Mouse (Mus musculus): ENCODE data around the gene Acot3. TPM values are rescaled to one million over a fixed set of nuclear protein-coding genes. Genes with fewer than 3 reads are reported as not detected.

The Acot3 gene
- total and polyA plus RNA-seq, 2 experiments from 2014 or later, result 0.77 to 2.0 TPM

- no peak for TF ChIP-seq CTCF (IDR thresholded peaks at IDR 0.05)
- H3K36me3 ChIP-seq (ENCODE audit: insufficient read depth, low read length), result no peaks in the 10 kb centered on the region
- H3K9me3 ChIP-seq (ENCODE audit: low read length), result no peaks in the 10 kb centered on the region
- H3K27me3 ChIP-seq (ENCODE audit: insufficient read depth, low read length), result 0 out of 2 replicates have a peak, but pooled peaks cover 3% of the 10 kb centered on the region
- peak overlapping the region; percentile 41 for H3K4me3 ChIP-seq (ENCODE audit: low read depth, low read length)
- no peaks in the 10 kb centered on the region for H3K4me1 ChIP-seq (ENCODE audit: insufficient read depth, low read length)
- H3K4me2 ChIP-seq (ENCODE audit: low read depth, low read length, poor library complexity, severe bottlenecking), result peak overlapping the region; percentile 63
- 84% methylated on average over 7 of the region's 7 CpGs for WGBS
- ATAC-seq (ENCODE audit: low FRiP score) (no peak), DNase-seq (ENCODE audit: low spot score) (no peak)
- H3K9ac ChIP-seq (replicated peaks; ENCODE audit: low read length, poor library complexity, severe bottlenecking), result no peak overlapping the region
- no peak overlapping the region for H3K27ac ChIP-seq (ENCODE audit: low read depth, low read length)
Measured at GRCm38 (mm10) chr12:84052609-84053008, 665 bp downstream of the Acot3 start.

- Histone ChIP-seq H3K36me3 (ENCODE audit: insufficient read depth, low read length) (no peaks in the 10 kb centered on the region), H3K27me3 (ENCODE audit: insufficient read depth, low read length) (0 out of 2 replicates have a peak, but pooled peaks cover 3% of the 10 kb centered on the region), H3K4me2 (ENCODE audit: low read depth, low read length, poor library complexity, severe bottlenecking) (peak overlapping the region; percentile 63), H3K9ac (replicated peaks; ENCODE audit: low read length, poor library complexity, severe bottlenecking) (0 out of 2 replicates have a peak overlapping the region, but pooled peaks have one; percentile 36), H3K4me1 (ENCODE audit: insufficient read depth, low read length) (no peaks in the 10 kb centered on the region), H3K9me3 (ENCODE audit: low read length) (no peaks in the 10 kb centered on the region), H3K27ac (ENCODE audit: low read depth, low read length) (no peak overlapping the region), H3K4me3 (ENCODE audit: low read depth, low read length) (peak overlapping the region; percentile 41)
- ATAC-seq (ENCODE audit: low FRiP score), result no peak
- WGBS, result 4% methylated on average over 16 of the region's 16 CpGs
- no peak for TF ChIP-seq CTCF (IDR thresholded peaks at IDR 0.05)
- DNase-seq (ENCODE audit: low spot score), result no peak
Measured at GRCm38 (mm10) chr12:84053173-84053572, 1.2 kb downstream of the Acot3 start.

- H3K4me1 ChIP-seq (ENCODE audit: insufficient read depth, low read length), result no peaks in the 10 kb centered on the region
- no peaks in the 10 kb centered on the region for H3K36me3 ChIP-seq (ENCODE audit: insufficient read depth, low read length)
- H3K27me3 ChIP-seq (ENCODE audit: insufficient read depth, low read length), result 0 out of 2 replicates have a peak, but pooled peaks cover 3% of the 10 kb centered on the region
- ATAC-seq (ENCODE audit: low FRiP score) (no peak), DNase-seq (ENCODE audit: low spot score) (peak; percentile 57)
- TF ChIP-seq CTCF (IDR thresholded peaks at IDR 0.05), result peak; percentile 48
- H3K4me2 ChIP-seq (ENCODE audit: low read depth, low read length, poor library complexity, severe bottlenecking), result peak overlapping the region; percentile 63
- peak overlapping the region; percentile 41 for H3K4me3 ChIP-seq (ENCODE audit: low read depth, low read length)
- no peak overlapping the region for H3K27ac ChIP-seq (ENCODE audit: low read depth, low read length)
- no peaks in the 10 kb centered on the region for H3K9me3 ChIP-seq (ENCODE audit: low read length)
- 0 out of 2 replicates have a peak overlapping the region, but pooled peaks have one; percentile 36 for H3K9ac ChIP-seq (replicated peaks; ENCODE audit: low read length, poor library complexity, severe bottlenecking)
- WGBS, result 2% methylated on average over 37 of the region's 46 CpGs
Measured at GRCm38 (mm10) chr12:84053679-84054391, 1.9 kb downstream of the Acot3 start.

- Histone ChIP-seq H3K4me2 (ENCODE audit: low read depth, low read length, poor library complexity, severe bottlenecking) (no peak overlapping the region), H3K27me3 (ENCODE audit: insufficient read depth, low read length) (no peaks in the 10 kb centered on the region), H3K9me3 (ENCODE audit: low read length) (no peaks in the 10 kb centered on the region), H3K9ac (replicated peaks; ENCODE audit: low read length, poor library complexity, severe bottlenecking) (no peak overlapping the region), H3K4me3 (ENCODE audit: low read depth, low read length) (no peak overlapping the region), H3K27ac (ENCODE audit: low read depth, low read length) (no peak overlapping the region), H3K4me1 (ENCODE audit: insufficient read depth, low read length) (no peaks in the 10 kb centered on the region), H3K36me3 (ENCODE audit: insufficient read depth, low read length) (no peaks in the 10 kb centered on the region)
- DNase-seq (ENCODE audit: low spot score) (no peak), ATAC-seq (ENCODE audit: low FRiP score) (no peak)
- peak; percentile 39 for TF ChIP-seq CTCF (IDR thresholded peaks at IDR 0.05)
- 34% methylated on average over 2 of the region's 2 CpGs for WGBS
Measured at GRCm38 (mm10) chr12:84060946-84061345, 9.0 kb downstream of the Acot3 start.

- WGBS, result 96% methylated on average over 20 of the region's 20 CpGs
- H3K9me3 ChIP-seq (ENCODE audit: low read length), result no peaks in the 10 kb centered on the region
- H3K27me3 ChIP-seq (ENCODE audit: insufficient read depth, low read length), result no peaks in the 10 kb centered on the region
- DNase-seq (ENCODE audit: low spot score), result no peak
- H3K9ac ChIP-seq (replicated peaks; ENCODE audit: low read length, poor library complexity, severe bottlenecking), result no peak overlapping the region
- no peaks in the 10 kb centered on the region for H3K36me3 ChIP-seq (ENCODE audit: insufficient read depth, low read length)
- TF ChIP-seq CTCF (IDR thresholded peaks at IDR 0.05), result no peak
- no peak overlapping the region for H3K4me3 ChIP-seq (ENCODE audit: low read depth, low read length)
- no peak for ATAC-seq (ENCODE audit: low FRiP score)
- H3K27ac ChIP-seq (ENCODE audit: low read depth, low read length), result no peak overlapping the region
- H3K4me2 ChIP-seq (ENCODE audit: low read depth, low read length, poor library complexity, severe bottlenecking), result no peak overlapping the region
- H3K4me1 ChIP-seq (ENCODE audit: insufficient read depth, low read length), result no peaks in the 10 kb centered on the region
Measured at GRCm38 (mm10) chr12:84062336-84062735, 10.4 kb downstream of the Acot3 start.

GRCm38 (mm10) chr12:84063228-84063627, 11.3 kb downstream of the Acot3 start:
- Histone ChIP-seq H3K9ac (replicated peaks; ENCODE audit: low read length, poor library complexity, severe bottlenecking) (no peak overlapping the region), H3K4me3 (ENCODE audit: low read depth, low read length) (no peak overlapping the region), H3K9me3 (ENCODE audit: low read length) (no peaks in the 10 kb centered on the region), H3K4me2 (ENCODE audit: low read depth, low read length, poor library complexity, severe bottlenecking) (no peak overlapping the region), H3K36me3 (ENCODE audit: insufficient read depth, low read length) (no peaks in the 10 kb centered on the region), H3K27ac (ENCODE audit: low read depth, low read length) (no peak overlapping the region), H3K27me3 (ENCODE audit: insufficient read depth, low read length) (peaks cover 6% of the 10 kb centered on the region; the same call in 1 of the 2 replicates), H3K4me1 (ENCODE audit: insufficient read depth, low read length) (no peaks in the 10 kb centered on the region)
- no peak for ATAC-seq (ENCODE audit: low FRiP score)
- WGBS, result 78% methylated on average over 5 of the region's 5 CpGs
- 0 out of 2 replicates have a peak, but pooled peaks have one; percentile 33 for TF ChIP-seq CTCF (IDR thresholded peaks at IDR 0.05)
- DNase-seq (ENCODE audit: low spot score), result no peak

All from midbrain, postnatal 0 days (tissue).